8 mouse cellular contexts compared by ENCODE assay signal in genomic region chr13:112288225-112289178, GRCm38 (mm10). TPM values are rescaled to one million over a fixed set of nuclear protein-coding genes. Genes with fewer than 3 reads are reported as not detected.
DNase-seq lines count a peak whose midpoint lies in the region; ATAC-seq and TF ChIP-seq lines count a peak whose summit lies in the region.

TSS of gene Ankrd55 (plus strand) at chr13:112288451.

- intact Hi-C loops in left cerebral cortex, adult 2 months (cut with DNase I): no loop called here

- peak; percentile 76 for DNase-seq in MN1 (ENCODE audit: low spot score)
- DNase-seq in cerebellum, adult 2 months: peak; percentile 68 to 72
- peak; percentile 73 for DNase-seq in forelimb bud, embryonic 11.5 days (ENCODE audit: low read depth, low spot score)
- DNase-seq in left cerebral cortex, adult 2 months (ENCODE audit: extremely low spot score in 1 of 2, low spot score in 2 of 2): peak; percentile 42 to 55
- peak; percentile 31 for DNase-seq in lung, postnatal 36 days
- peak; percentile 77 to 87 for DNase-seq in right cerebral cortex, postnatal 10 days (ENCODE audit: low spot score in 2 of 2)

- peak; percentile 75 for ATAC-seq in inflammation-experienced regulatory T-cells, adult 6 months
- ATAC-seq in erythroid progenitor cell, adult 5-6 weeks (replicated peaks; ENCODE audit: low FRiP score, poor library complexity, severe bottlenecking): no peak

- no peak within 1 kb of the TSS for H3K27ac ChIP-seq in cerebellum, adult 2 months (ENCODE audit: insufficient read depth, low read length)
- H3K27ac ChIP-seq in left cerebral cortex, adult 2 months: no peak within 1 kb of the TSS; the same call in 1 of the 2 replicates

- H3K4me3 ChIP-seq in cerebellum, adult 2 months (replicated peaks; ENCODE audit: insufficient read depth, low read depth, low read length): peak within 1 kb of the TSS; percentile 24
- H3K4me3 ChIP-seq in left cerebral cortex, adult 2 months: peak within 1 kb of the TSS; percentile 41

- WGBS in cerebellum, adult 2 months: 12% methylated on average over 22 of the region's 22 CpGs

- H3K27me3 ChIP-seq in cerebellum, adult 2 months (ENCODE audit: control insufficient read depth, insufficient read depth, low read length): no peaks in the 10 kb centered on the region

- no peaks in the 10 kb centered on the region for H3K4me1 ChIP-seq in cerebellum, adult 2 months (ENCODE audit: control insufficient read depth, insufficient read depth, low read length)

- no peak for TF ChIP-seq CTCF in cerebellum, adult 2 months (IDR thresholded peaks at IDR 0.05; ENCODE audit: borderline replicate concordance, insufficient read depth, low read depth, low read length)
- no peak for TF ChIP-seq CTCF in left cerebral cortex, adult 2 months (IDR thresholded peaks at IDR 0.05)

- TF ChIP-seq POLR2A in cerebellum, adult 2 months (IDR thresholded peaks at IDR 0.05; ENCODE audit: borderline replicate concordance, insufficient read depth, low read length): no peak

RNA-seq across cellular contexts. Expression of gene Ankrd55, which starts in this region (rescaled TPM):
- 12.5 and 15.2 TPM in 2 replicates for polyA plus RNA-seq in cerebellum, adult 2 months (2012; rRNA removed)
- polyA plus RNA-seq in inflammation-experienced regulatory T-cells, adult 6 months (2017; shearing (Covaris generic)): 10 to 100 TPM in 1 of 3 experiments, 1 to 10 TPM in 2; 2.7 to 11.6 (median 8.5) TPM
- 1 to 10 TPM; 3.6 to 4.1 TPM for total RNA-seq in left cerebral cortex, adult 2 months (2021)
- not detected in 2 replicates for total RNA-seq in erythroid progenitor cell, adult 5-6 weeks (2015; ENCODE audit: low replicate concordance)
- total RNA-seq in erythroid progenitor cell, adult 5-6 weeks (2017; ENCODE audit: low replicate concordance): not detected in 2 replicates

Comparison
In these comparisons a context has a peak if more than half of its experiments do, and no peak if none do; other contexts are left out.
1. RNA of gene Ankrd55 (total RNA-seq): 3.6 to 4.1 TPM in left cerebral cortex, adult 2 months; not detected in erythroid progenitor cell, adult 5-6 weeks; every median in the first group is over 4 times any median in the second.
2. DNase-seq: peak in every context shown above with its lines; median percentile 82 in right cerebral cortex, postnatal 10 days; 76 in MN1; 73 in forelimb bud, embryonic 11.5 days; 70 in cerebellum, adult 2 months; 48 in left cerebral cortex, adult 2 months; 31 in lung, postnatal 36 days.